In genomic region chr17:24646381-24646780, GRCm38 (mm10) we compare ENCODE assay signal across 18 mouse cellular contexts. TPM values are rescaled to one million over a fixed set of nuclear protein-coding genes. Genes with fewer than 3 reads are reported as not detected.
DNase-seq lines count a peak whose midpoint lies in the region; ATAC-seq and TF ChIP-seq lines count a peak whose summit lies in the region.
"Had no signal": no experiment of that assay in that cellular context is flagged by ENCODE, and none has a peak within 500 bp of the region (broad histone marks: within the 10 kb centered on the region; RNA-seq: fewer than 3 reads in every experiment).

No protein-coding gene starts in this region.

- no peak overlapping the region for H3K9ac ChIP-seq in heart, embryonic 12.5 days
- H3K9ac ChIP-seq in kidney, postnatal 0 days (ENCODE audit: low read depth, low read length), result no peak overlapping the region
- no peak overlapping the region for H3K9ac ChIP-seq in midbrain, postnatal 0 days (replicated peaks; ENCODE audit: low read length, poor library complexity, severe bottlenecking)
- H3K9ac ChIP-seq: forebrain, embryonic 12.5 days; lung, embryonic 14.5 days; midbrain, embryonic 12.5 days had no signal

- no peaks in the 10 kb centered on the region for H3K9me3 ChIP-seq in heart, embryonic 12.5 days (replicated peaks)
- no peaks in the 10 kb centered on the region for H3K9me3 ChIP-seq in kidney, postnatal 0 days (replicated peaks; ENCODE audit: low read length)
- H3K9me3 ChIP-seq in midbrain, embryonic 10.5 days (replicated peaks), result no peaks in the 10 kb centered on the region
- no peaks in the 10 kb centered on the region for H3K9me3 ChIP-seq in midbrain, postnatal 0 days (ENCODE audit: low read length)
- H3K9me3 ChIP-seq: forebrain, embryonic 12.5 days; midbrain, embryonic 12.5 days had no signal

- WGBS in heart, embryonic 12.5 days, result 77% methylated on average over 4 of the region's 4 CpGs
- WGBS in kidney, postnatal 0 days, result 70% methylated on average over 4 of the region's 4 CpGs
- WGBS in midbrain, embryonic 10.5 days, result 87% methylated on average over 4 of the region's 4 CpGs
- WGBS in midbrain, postnatal 0 days, result 80% methylated on average over 4 of the region's 4 CpGs
- WGBS in small intestine, adult 2 months, result 83% methylated on average over 4 of the region's 4 CpGs

- no peak for ATAC-seq in heart, embryonic 12.5 days (ENCODE audit: insufficient number of reproducible peaks, low FRiP score)
- ATAC-seq in kidney, postnatal 0 days (replicated peaks; ENCODE audit: low FRiP score, low read depth), result no peak
- ATAC-seq in midbrain, postnatal 0 days (ENCODE audit: low FRiP score), result no peak

- intact Hi-C loops in heart, postnatal 25 days (cut with DNase I), result no loop called here

- no peak overlapping the region for H3K4me3 ChIP-seq in heart, embryonic 12.5 days
- no peak overlapping the region for H3K4me3 ChIP-seq in kidney, postnatal 0 days (replicated peaks; ENCODE audit: low read depth, low read length)
- H3K4me3 ChIP-seq in midbrain, embryonic 10.5 days, result no peak overlapping the region
- H3K4me3 ChIP-seq in midbrain, postnatal 0 days (ENCODE audit: low read depth, low read length), result no peak overlapping the region
- H3K4me3 ChIP-seq in small intestine, adult 2 months (ENCODE audit: low read depth, low read length), result no peak overlapping the region
- H3K4me3 ChIP-seq: forebrain, embryonic 12.5 days; midbrain, embryonic 12.5 days had no signal

- H3K27me3 ChIP-seq in heart, embryonic 12.5 days (replicated peaks), result peaks cover 54% of the 10 kb centered on the region
- H3K27me3 ChIP-seq in kidney, postnatal 0 days (ENCODE audit: insufficient read depth, low read length), result no peaks in the 10 kb centered on the region
- H3K27me3 ChIP-seq in midbrain, embryonic 10.5 days (ENCODE audit: low read depth, poor library complexity, severe bottlenecking), result peaks cover 40% of the 10 kb centered on the region
- no peaks in the 10 kb centered on the region for H3K27me3 ChIP-seq in midbrain, postnatal 0 days (ENCODE audit: insufficient read depth, low read length)
- peaks cover 11% of the 10 kb centered on the region for H3K27me3 ChIP-seq in small intestine, adult 2 months (ENCODE audit: control insufficient read depth, insufficient read depth, low read length)

- no peak for TF ChIP-seq CTCF in kidney, postnatal 0 days (IDR thresholded peaks at IDR 0.05; ENCODE audit: low read depth)
- TF ChIP-seq CTCF in midbrain, postnatal 0 days (IDR thresholded peaks at IDR 0.05), result no peak
- no peak for TF ChIP-seq CTCF in small intestine, adult 2 months (IDR thresholded peaks at IDR 0.05; ENCODE audit: extremely low read depth, insufficient read length, insufficient replicate concordance, low read depth, low read length)

- peaks cover 66% of the 10 kb centered on the region for H3K4me1 ChIP-seq in heart, embryonic 12.5 days (replicated peaks)
- H3K4me1 ChIP-seq in kidney, postnatal 0 days (replicated peaks; ENCODE audit: insufficient read depth, low read length), result peaks cover 38% of the 10 kb centered on the region
- H3K4me1 ChIP-seq in midbrain, embryonic 10.5 days, result peaks cover 46% of the 10 kb centered on the region
- peaks cover 9% of the 10 kb centered on the region for H3K4me1 ChIP-seq in midbrain, postnatal 0 days (ENCODE audit: insufficient read depth, low read length)
- peaks cover 8% of the 10 kb centered on the region; the same call in 1 of the 2 replicates for H3K4me1 ChIP-seq in small intestine, adult 2 months (ENCODE audit: control insufficient read depth, insufficient read depth, insufficient read length, low read length)

- no peak for TF ChIP-seq POLR2A in small intestine, adult 2 months (IDR thresholded peaks at IDR 0.05; ENCODE audit: low read depth, low read length)

- H3K36me3 ChIP-seq in heart, embryonic 12.5 days, result 0 out of 2 replicates have a peak, but pooled peaks cover 10% of the 10 kb centered on the region
- 0 out of 2 replicates have a peak, but pooled peaks cover 13% of the 10 kb centered on the region for H3K36me3 ChIP-seq in kidney, postnatal 0 days (ENCODE audit: insufficient read depth, low read length)
- no peaks in the 10 kb centered on the region for H3K36me3 ChIP-seq in midbrain, embryonic 10.5 days
- peaks cover 15% of the 10 kb centered on the region for H3K36me3 ChIP-seq in midbrain, postnatal 0 days (ENCODE audit: insufficient read depth, low read length)
- 0 out of 2 replicates have a peak, but pooled peaks cover 1% of the 10 kb centered on the region for H3K36me3 ChIP-seq in small intestine, adult 2 months (ENCODE audit: control insufficient read depth, insufficient read depth, low read length)
- H3K36me3 ChIP-seq: forebrain, embryonic 12.5 days; midbrain, embryonic 12.5 days had no signal

- H3K4me2 ChIP-seq in heart, embryonic 12.5 days, result no peak overlapping the region
- H3K4me2 ChIP-seq in kidney, postnatal 0 days (ENCODE audit: low read length), result peak overlapping the region; percentile 46; the same call in 1 of the 2 replicates
- H3K4me2 ChIP-seq in midbrain, postnatal 0 days (ENCODE audit: low read depth, low read length, poor library complexity, severe bottlenecking), result no peak overlapping the region
- H3K4me2 ChIP-seq: forebrain, embryonic 12.5 days; midbrain, embryonic 12.5 days had no signal

- H3K27ac ChIP-seq in heart, embryonic 12.5 days (ENCODE audit: poor library complexity, severe bottlenecking), result peak overlapping the region; percentile 87
- peak overlapping the region; percentile 84 for H3K27ac ChIP-seq in kidney, postnatal 0 days
- 0 out of 2 replicates have a peak overlapping the region, but pooled peaks have one; percentile 72 for H3K27ac ChIP-seq in midbrain, embryonic 10.5 days (replicated peaks)
- H3K27ac ChIP-seq in midbrain, postnatal 0 days (ENCODE audit: low read depth, low read length), result no peak overlapping the region
- 0 out of 2 replicates have a peak overlapping the region, but pooled peaks have one; percentile 16 for H3K27ac ChIP-seq in small intestine, adult 2 months (ENCODE audit: insufficient read depth, low read depth, low read length)
- H3K27ac ChIP-seq: forebrain, embryonic 12.5 days; midbrain, embryonic 12.5 days had no signal

- DNase-seq in heart, postnatal 25 days (ENCODE audit: low spot score), result no peak
- DNase-seq in kidney, postnatal 0 days (ENCODE audit: low spot score), result no peak
- DNase-seq in kidney, adult 11 months, result no peak
- no peak for DNase-seq in midbrain, embryonic 10.5 days (ENCODE audit: low spot score)
- no peak for DNase-seq in midbrain, postnatal 0 days (ENCODE audit: low spot score)
- DNase-seq in spleen, postnatal 10 days (ENCODE audit: low spot score in 2 of 2), result no peak
- DNase-seq: cerebellum, adult 11 months; layer of hippocampus, adult 9-11 months; lung, embryonic 14.5 days; right cerebral cortex, postnatal 4 days; thymus, postnatal 14 days had no signal

RNA-seq across cellular contexts. Expression of gene Slc9a3r2, which starts 3.7 kb away (rescaled TPM):
- 56.6 and 59.7 TPM in 2 replicates for polyA plus RNA-seq in heart, embryonic 12.5 days (2016; fragmentation: Nextera tagmentation; extraction: Ambion mirVana)
- 100 to 1,000 TPM in 1 of 2 experiments, 10 to 100 TPM in 1; 96.0 to 135 TPM for total RNA-seq in heart, postnatal 25 days (2021)
- 141 and 145 TPM in 2 replicates for polyA plus RNA-seq in kidney, postnatal 0 days (2015; fragmentation: Nextera tagmentation; extraction: Ambion mirVana)
- 30.2 and 33.2 TPM in 2 replicates for polyA plus RNA-seq in midbrain, embryonic 10.5 days (2016; fragmentation: Nextera tagmentation; extraction: Ambion mirVana)
- 61.7 and 62.8 TPM in 2 replicates for total RNA-seq in midbrain, postnatal 0 days (2014; rRNA removed)
- polyA plus RNA-seq in midbrain, postnatal 0 days (2015; fragmentation: Nextera tagmentation; extraction: Ambion mirVana), result 52.1 and 52.7 TPM in 2 replicates
- polyA plus RNA-seq in small intestine, adult 2 months (2012; rRNA removed), result 35.6 and 44.9 TPM in 2 replicates

RNA-seq across cellular contexts. Expression of gene Npw, which starts 11.9 kb away (rescaled TPM):
- not detected in 2 replicates for polyA plus RNA-seq in heart, embryonic 12.5 days (2016; fragmentation: Nextera tagmentation; extraction: Ambion mirVana)
- total RNA-seq in heart, postnatal 25 days (2021), result not detected
- 0.32 and 0.38 TPM in 2 replicates for polyA plus RNA-seq in kidney, postnatal 0 days (2015; fragmentation: Nextera tagmentation; extraction: Ambion mirVana)
- polyA plus RNA-seq in midbrain, embryonic 10.5 days (2016; fragmentation: Nextera tagmentation; extraction: Ambion mirVana), result not detected in 2 replicates
- total RNA-seq in midbrain, postnatal 0 days (2014; rRNA removed), result not detected in 2 replicates
- polyA plus RNA-seq in midbrain, postnatal 0 days (2015; fragmentation: Nextera tagmentation; extraction: Ambion mirVana), result 0.59 and 0.86 TPM in 2 replicates
- 2.0 and 6.5 TPM in 2 replicates for polyA plus RNA-seq in small intestine, adult 2 months (2012; rRNA removed)
- total RNA-seq: MEL had no signal
- polyA plus RNA-seq: forebrain, embryonic 12.5 days; hindbrain, embryonic 11.5 days; intestine, embryonic 14.5 days; midbrain, embryonic 12.5 days had no signal

RNA-seq across cellular contexts. Expression of gene Nthl1, which starts 13.9 kb away (rescaled TPM):
- polyA plus RNA-seq in heart, embryonic 12.5 days (2016; fragmentation: Nextera tagmentation; extraction: Ambion mirVana), result 7.8 and 8.3 TPM in 2 replicates
- total RNA-seq in heart, postnatal 25 days (2021), result 1 to 10 TPM; 2.8 to 3.4 TPM
- polyA plus RNA-seq in kidney, postnatal 0 days (2015; fragmentation: Nextera tagmentation; extraction: Ambion mirVana), result 13.4 and 14.9 TPM in 2 replicates
- polyA plus RNA-seq in midbrain, embryonic 10.5 days (2016; fragmentation: Nextera tagmentation; extraction: Ambion mirVana), result 25.2 and 25.3 TPM in 2 replicates
- total RNA-seq in midbrain, postnatal 0 days (2014; rRNA removed), result 4.5 and 6.2 TPM in 2 replicates
- 6.0 and 7.2 TPM in 2 replicates for polyA plus RNA-seq in midbrain, postnatal 0 days (2015; fragmentation: Nextera tagmentation; extraction: Ambion mirVana)
- 6.0 and 7.2 TPM in 2 replicates for polyA plus RNA-seq in small intestine, adult 2 months (2012; rRNA removed)

RNA-seq across cellular contexts. Expression of gene Tsc2, which starts 14.0 kb away (rescaled TPM):
- 66.5 and 74.6 TPM in 2 replicates for polyA plus RNA-seq in heart, embryonic 12.5 days (2016; fragmentation: Nextera tagmentation; extraction: Ambion mirVana)
- total RNA-seq in heart, postnatal 25 days (2021), result 100 to 1,000 TPM in 1 of 2 experiments, 10 to 100 TPM in 1; 93.9 to 101 TPM
- 36.4 and 42.4 TPM in 2 replicates for polyA plus RNA-seq in kidney, postnatal 0 days (2015; fragmentation: Nextera tagmentation; extraction: Ambion mirVana)
- 62.7 and 79.2 TPM in 2 replicates for polyA plus RNA-seq in midbrain, embryonic 10.5 days (2016; fragmentation: Nextera tagmentation; extraction: Ambion mirVana)
- total RNA-seq in midbrain, postnatal 0 days (2014; rRNA removed), result 106 and 114 TPM in 2 replicates
- 56.6 and 61.7 TPM in 2 replicates for polyA plus RNA-seq in midbrain, postnatal 0 days (2015; fragmentation: Nextera tagmentation; extraction: Ambion mirVana)
- 52.8 and 83.5 TPM in 2 replicates for polyA plus RNA-seq in small intestine, adult 2 months (2012; rRNA removed)

RNA-seq across cellular contexts. Expression of gene Zfp598, which starts 23.1 kb away (rescaled TPM):
- 20.1 and 21.2 TPM in 2 replicates for polyA plus RNA-seq in heart, embryonic 12.5 days (2016; fragmentation: Nextera tagmentation; extraction: Ambion mirVana)
- 10 to 100 TPM; 17.5 to 17.9 TPM for total RNA-seq in heart, postnatal 25 days (2021)
- 17.5 and 18.1 TPM in 2 replicates for polyA plus RNA-seq in kidney, postnatal 0 days (2015; fragmentation: Nextera tagmentation; extraction: Ambion mirVana)
- 21.7 and 24.3 TPM in 2 replicates for polyA plus RNA-seq in midbrain, embryonic 10.5 days (2016; fragmentation: Nextera tagmentation; extraction: Ambion mirVana)
- total RNA-seq in midbrain, postnatal 0 days (2014; rRNA removed), result 36.4 and 40.0 TPM in 2 replicates
- 15.7 and 16.4 TPM in 2 replicates for polyA plus RNA-seq in midbrain, postnatal 0 days (2015; fragmentation: Nextera tagmentation; extraction: Ambion mirVana)
- polyA plus RNA-seq in small intestine, adult 2 months (2012; rRNA removed), result 41.1 and 85.8 TPM in 2 replicates
